16 mouse cellular contexts compared by ENCODE assay signal in genomic region chr16:95759151-95759987, GRCm38 (mm10). TPM values are rescaled to one million over a fixed set of nuclear protein-coding genes. Genes with fewer than 3 reads are reported as not detected.
DNase-seq lines count a peak whose midpoint lies in the region; ATAC-seq and TF ChIP-seq lines count a peak whose summit lies in the region.
"Had no signal": no experiment of that assay in that cellular context is flagged by ENCODE, and none has a peak within 500 bp of the region (broad histone marks: within the 10 kb centered on the region; RNA-seq: fewer than 3 reads in every experiment).

No protein-coding gene starts in this region.

- no peak for TF ChIP-seq EP300 in heart, postnatal 0 days (IDR thresholded peaks at IDR 0.05; ENCODE audit: low read depth)

- TF ChIP-seq POLR2A in cerebellum, adult 2 months (IDR thresholded peaks at IDR 0.05; ENCODE audit: borderline replicate concordance, insufficient read depth, low read length), result no peak

- H3K9me3 ChIP-seq in heart, postnatal 0 days (replicated peaks; ENCODE audit: control insufficient read depth, low read length), result no peaks in the 10 kb centered on the region
- H3K9me3 ChIP-seq in intestine, embryonic 15.5 days, result no peaks in the 10 kb centered on the region
- H3K9me3 ChIP-seq: hindbrain, embryonic 10.5 days had no signal

- no peak overlapping the region for H3K9ac ChIP-seq in heart, postnatal 0 days (replicated peaks; ENCODE audit: low read depth, low read length)
- no peak overlapping the region for H3K9ac ChIP-seq in intestine, embryonic 15.5 days
- H3K9ac ChIP-seq: forebrain, postnatal 0 days; liver, postnatal 0 days had no signal

- H3K27ac ChIP-seq in gastrocnemius, adult 2 months, result peak overlapping the region; percentile 85
- H3K27ac ChIP-seq in heart, postnatal 0 days (ENCODE audit: low read depth), result peak overlapping the region; percentile 71
- H3K27ac ChIP-seq in cerebellum, adult 2 months (ENCODE audit: insufficient read depth, low read length), result peak overlapping the region; percentile 72
- no peak overlapping the region for H3K27ac ChIP-seq in intestine, embryonic 15.5 days
- H3K27ac ChIP-seq: hindbrain, embryonic 10.5 days had no signal

- no peaks in the 10 kb centered on the region for H3K27me3 ChIP-seq in heart, postnatal 0 days (ENCODE audit: control insufficient read depth, insufficient read depth, low read length)
- no peaks in the 10 kb centered on the region for H3K27me3 ChIP-seq in cerebellum, adult 2 months (ENCODE audit: control insufficient read depth, insufficient read depth, low read length)
- H3K27me3 ChIP-seq in intestine, embryonic 15.5 days (replicated peaks), result no peaks in the 10 kb centered on the region
- H3K27me3 ChIP-seq: CH12.LX had no signal

- peaks cover 17% of the 10 kb centered on the region for H3K4me1 ChIP-seq in heart, postnatal 0 days (ENCODE audit: control insufficient read depth, insufficient read depth)
- H3K4me1 ChIP-seq in cerebellum, adult 2 months (ENCODE audit: control insufficient read depth, insufficient read depth, low read length), result peaks cover 36% of the 10 kb centered on the region
- no peaks in the 10 kb centered on the region for H3K4me1 ChIP-seq in intestine, embryonic 15.5 days (replicated peaks)
- H3K4me1 ChIP-seq: hindbrain, embryonic 10.5 days had no signal

- no peak for TF ChIP-seq CTCF in gastrocnemius, adult 2 months (IDR thresholded peaks at IDR 0.05)
- no peak for TF ChIP-seq CTCF in heart, postnatal 0 days (IDR thresholded peaks at IDR 0.05; ENCODE audit: low read depth)
- no peak for TF ChIP-seq CTCF in cerebellum, adult 2 months (IDR thresholded peaks at IDR 0.05; ENCODE audit: borderline replicate concordance, insufficient read depth, low read depth, low read length)

- no peak overlapping the region for H3K4me2 ChIP-seq in heart, postnatal 0 days (ENCODE audit: low read depth, low read length)
- no peak overlapping the region for H3K4me2 ChIP-seq in intestine, embryonic 15.5 days (replicated peaks)

- WGBS in heart, postnatal 0 days, result 71% methylated on average over 8 of the region's 8 CpGs
- 17% methylated on average over 8 of the region's 8 CpGs for WGBS in cerebellum, adult 2 months
- whole genome bisulfite sequencing in intestine, embryonic 15.5 days, result 84% methylated on average over 8 of the region's 8 CpGs

- no peaks in the 10 kb centered on the region for H3K36me3 ChIP-seq in heart, postnatal 0 days (replicated peaks; ENCODE audit: control insufficient read depth, insufficient read depth, low read length)
- no peaks in the 10 kb centered on the region for H3K36me3 ChIP-seq in intestine, embryonic 15.5 days
- H3K36me3 ChIP-seq: hindbrain, embryonic 10.5 days had no signal

- ATAC-seq in heart, postnatal 0 days (ENCODE audit: insufficient read depth, low read depth), result no peak; the same call in 1 of the 2 replicates
- ATAC-seq in megakaryocyte-erythroid progenitor cell, adult 5-6 weeks (replicated peaks; ENCODE audit: low FRiP score, low TSS enrichment, poor library complexity, severe bottlenecking), result no peak
- ATAC-seq in intestine, embryonic 15.5 days, result no peak
- ATAC-seq: liver, postnatal 0 days had no signal

- intact Hi-C loops in gastrocnemius, adult 2 months (cut with DNase I), result no loop called here

- no peak for DNase-seq in gastrocnemius, adult 2 months
- DNase-seq in gastrocnemius, postnatal 25 days, result no peak
- no peak for DNase-seq in heart, postnatal 0 days (ENCODE audit: low spot score)
- DNase-seq in heart, adult 9 months (ENCODE audit: low spot score in 2 of 2), result no peak
- peak; percentile 88 to 97 for DNase-seq in cerebellum, adult 2 months
- peak; percentile 80 to 89 for DNase-seq in cerebellum, postnatal 36 days
- DNase-seq: adrenal gland, postnatal 25 days; forebrain, postnatal 0 days; kidney, adult 9 months; kidney, postnatal 25 days; liver, postnatal 0 days; thymus, postnatal 25 days had no signal

- H3K4me3 ChIP-seq in gastrocnemius, adult 2 months, result no peak overlapping the region
- H3K4me3 ChIP-seq in heart, postnatal 0 days (ENCODE audit: low read depth, low read length), result no peak overlapping the region
- no peak overlapping the region for H3K4me3 ChIP-seq in cerebellum, adult 2 months (replicated peaks; ENCODE audit: insufficient read depth, low read depth, low read length)
- H3K4me3 ChIP-seq in intestine, embryonic 15.5 days (replicated peaks), result no peak overlapping the region
- H3K4me3 ChIP-seq: hindbrain, embryonic 10.5 days had no signal

RNA-seq across cellular contexts. Expression of gene Ets2, which starts 57.5 kb away (rescaled TPM):
- total RNA-seq in gastrocnemius, adult 2 months (2021), result 10 to 100 TPM; 22.7 to 41.9 TPM
- 10 to 100 TPM; 25.4 to 29.2 TPM for total RNA-seq in gastrocnemius, postnatal 25 days (2021)
- total RNA-seq in heart, postnatal 0 days (2014; rRNA removed; ENCODE audit: low replicate concordance), result 61.2 and 69.2 TPM in 2 replicates
- polyA plus RNA-seq in heart, postnatal 0 days (2015; fragmentation: Nextera tagmentation; extraction: Ambion mirVana), result 44.0 and 45.0 TPM in 2 replicates
- 45.0 and 56.2 TPM in 2 replicates for polyA plus RNA-seq in cerebellum, adult 2 months (2012; rRNA removed)
- total RNA-seq in megakaryocyte-erythroid progenitor cell, adult 5-6 weeks (2014; fragmentation: Nextera tagmentation), result 9.0 and 9.3 TPM in 2 replicates
- 6.4 and 7.8 TPM in 2 replicates for total RNA-seq in megakaryocyte-erythroid progenitor cell, adult 5-6 weeks (2017)
- 59.5 and 64.7 TPM in 2 replicates for polyA plus RNA-seq in intestine, embryonic 15.5 days (2015; fragmentation: Nextera tagmentation; extraction: Ambion mirVana)

Comparison
In these comparisons a context has a peak if more than half of its experiments do, and no peak if none do; other contexts are left out.
1. DNase-seq: peak in cerebellum, adult 2 months (2 of 2) and cerebellum, postnatal 36 days (2 of 2); none in gastrocnemius, adult 2 months (single experiment), gastrocnemius, postnatal 25 days (single experiment), heart, postnatal 0 days (single experiment) and heart, adult 9 months (0 of 2).